Mouse (Mus musculus) liver, embryonic 14.5 days (tissue): ENCODE data around the gene Fbln1.

Experiments used
- CTCF ChIP-seq: IDR thresholded peaks from 2 replicates; pipeline ENCODE4 v1.5.1; 2016; ENCODE audit warnings: antibody characterized with exemption, low read depth, control low read depth
- EP300 ChIP-seq: IDR thresholded peaks from 2 replicates; pipeline ENCODE4 v1.6.1; 2016; ENCODE audit warnings: antibody characterized with exemption, low read depth

GRCm38 (mm10) chr15:85207763-85208162 lies 2.0 kb downstream of the Fbln1 start:
- TF ChIP-seq EP300 (no peak), CTCF (no peak)
